Mouse (Mus musculus): ENCODE results near the gene Gm10775. TPM values are rescaled to one million over a fixed set of nuclear protein-coding genes. Genes with fewer than 3 reads are reported as not detected.

Gene Gm10775
- total RNA-seq, 2 experiments from 2014 or later = not detected

Other genes starting within 250 kb of the Gm10775 start
- gene Spata31d1c, start 226.5 kb upstream of the Gm10775 start, total RNA-seq (2021) = not detected
- not detected for gene Prss47, start 206.8 kb upstream of the Gm10775 start, total RNA-seq (2021)
- gene Mfsd14b, start 146.6 kb upstream of the Gm10775 start, total RNA-seq (2021) = 10 to 100 TPM; 16.6 to 20.6 TPM
- not detected for gene Olfr465-ps1, start 121.5 kb upstream of the Gm10775 start, total RNA-seq (2021)
- not detected for gene Olfr466, start 109.3 kb upstream of the Gm10775 start, total RNA-seq (2021)
- gene Nlrp4f, start 53.6 kb upstream of the Gm10775 start, total RNA-seq (2021) = not detected
- 10 to 100 TPM; 20.6 to 23.2 TPM for gene Zfp369, start 19.3 kb downstream of the Gm10775 start, total RNA-seq (2021)